Mouse (Mus musculus): ENCODE data around the gene Rere. TPM values are rescaled to one million over a fixed set of nuclear protein-coding genes. Genes with fewer than 3 reads are reported as not detected.
"Not testable (repeated sequence)": the region's sequence is repeated elsewhere in the genome, so short reads cannot be mapped to it uniquely, and the experiment has no call there.

The Rere gene
- total RNA-seq, 2 experiments from 2014 or later = 89.9 to 102 TPM

DNA sequence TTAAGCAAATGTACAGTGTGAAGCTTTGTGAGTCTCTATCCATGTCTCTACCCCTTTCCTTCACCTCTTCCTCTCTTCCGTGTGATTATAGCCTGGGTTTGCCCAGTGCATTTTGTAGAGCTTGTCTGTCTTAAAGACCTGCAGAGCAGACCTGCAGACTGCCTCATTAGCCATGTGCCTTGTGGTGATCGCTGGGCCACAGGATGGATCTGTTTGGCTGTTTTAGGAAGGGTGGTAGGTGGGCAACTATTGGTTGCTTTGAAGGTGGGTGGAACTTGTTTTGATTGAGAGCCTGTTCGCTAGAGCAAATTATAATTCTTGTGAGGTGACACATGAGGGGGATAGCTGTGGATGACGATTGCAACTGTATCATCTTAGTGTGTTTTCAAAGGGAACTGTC lies 207.3 kb downstream of the Rere start:
- DNase-seq (ENCODE audit: low spot score in 2 of 2) = peak in 1 of 2 experiments; percentile 29

GRCm38 (mm10) chr4:150490050-150490449 lies 208.6 kb downstream of the Rere start:
- no peak for DNase-seq (ENCODE audit: low spot score in 2 of 2)

DNA sequence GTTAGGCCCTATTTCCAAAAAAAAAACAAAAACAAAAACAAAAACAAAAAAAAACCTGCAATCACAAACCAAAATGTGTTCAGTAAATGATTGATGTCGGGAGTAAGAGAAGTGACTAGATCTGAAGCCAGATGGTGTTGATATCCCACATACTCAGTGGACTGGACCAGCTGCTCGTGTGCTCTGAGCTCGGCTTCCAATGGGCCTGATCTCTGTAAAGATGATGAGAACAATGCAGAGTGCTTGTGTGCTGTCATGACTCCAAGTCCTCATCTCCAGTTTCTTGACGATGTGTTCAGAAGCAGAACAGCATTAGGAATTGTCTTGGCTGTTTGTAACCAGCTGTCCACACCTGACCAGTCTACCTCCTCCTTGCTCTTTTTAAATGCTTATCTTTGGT lies 210.3 kb downstream of the Rere start:
- DNase-seq (ENCODE audit: low spot score in 2 of 2) = no peak

DNA sequence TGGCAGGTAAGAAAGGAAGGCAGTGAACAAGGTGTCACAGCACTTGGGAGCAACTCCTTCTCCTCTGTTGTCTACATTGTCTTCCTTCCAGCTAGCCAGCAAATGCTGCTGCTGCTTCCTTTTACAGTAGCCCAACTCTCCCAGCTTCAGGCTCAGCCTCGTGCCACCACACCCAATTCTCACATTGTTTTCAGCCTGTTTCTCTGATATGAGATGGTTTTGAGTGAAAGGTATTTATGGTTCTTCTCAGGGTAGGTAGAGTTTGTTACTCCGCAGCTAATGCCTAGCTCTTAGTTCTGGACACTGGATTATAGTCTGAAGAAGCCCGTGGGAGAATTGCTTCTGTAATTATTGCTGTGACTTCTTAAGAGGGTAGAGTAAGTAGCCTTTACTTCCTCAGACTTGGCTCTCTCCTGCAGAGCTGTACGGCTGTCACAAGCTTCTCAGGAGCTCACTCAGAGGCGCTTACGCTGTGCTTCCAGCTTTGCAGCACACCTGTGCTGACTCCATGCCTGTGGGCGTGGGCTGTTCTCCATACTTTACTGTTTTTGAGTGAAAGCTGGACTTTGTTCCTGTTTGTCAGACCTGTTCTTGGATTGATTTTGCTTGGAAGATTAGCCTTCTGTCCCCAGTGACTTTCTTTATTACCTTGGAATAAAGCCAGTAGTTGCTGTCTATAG lies 212.0 kb downstream of the Rere start:
- no peak for DNase-seq (ENCODE audit: low spot score in 2 of 2)

- DNase-seq (ENCODE audit: low spot score in 2 of 2) = not testable (repeated sequence)
Observed at GRCm38 (mm10) chr4:150493938-150494330, 212.5 kb downstream of the Rere start.

DNA sequence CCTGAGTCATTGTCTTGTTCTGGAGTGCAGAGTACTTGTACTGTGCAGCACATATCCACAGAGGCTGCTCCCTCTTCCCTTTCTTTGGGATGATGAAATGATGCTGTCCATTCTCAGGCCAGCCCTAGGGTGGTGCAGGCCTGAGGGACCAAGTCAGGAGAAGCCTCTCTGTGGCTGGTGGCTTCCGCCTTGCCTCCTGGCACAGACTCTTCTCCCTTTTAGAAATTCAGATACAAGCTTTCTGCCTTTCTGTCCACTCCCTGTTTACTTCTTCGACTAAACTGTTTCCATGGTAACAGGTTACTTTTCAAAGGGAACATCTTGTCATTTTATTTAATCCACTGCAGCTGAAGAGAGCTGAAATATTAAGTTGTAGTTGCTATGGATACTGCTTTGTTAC lies 214.1 kb downstream of the Rere start:
- DNase-seq (ENCODE audit: low spot score in 2 of 2) = no peak

GRCm38 (mm10) chr4:150504304-150505021 lies 223.0 kb downstream of the Rere start:
- DNase-seq (ENCODE audit: low spot score in 2 of 2) = no peak

DNA sequence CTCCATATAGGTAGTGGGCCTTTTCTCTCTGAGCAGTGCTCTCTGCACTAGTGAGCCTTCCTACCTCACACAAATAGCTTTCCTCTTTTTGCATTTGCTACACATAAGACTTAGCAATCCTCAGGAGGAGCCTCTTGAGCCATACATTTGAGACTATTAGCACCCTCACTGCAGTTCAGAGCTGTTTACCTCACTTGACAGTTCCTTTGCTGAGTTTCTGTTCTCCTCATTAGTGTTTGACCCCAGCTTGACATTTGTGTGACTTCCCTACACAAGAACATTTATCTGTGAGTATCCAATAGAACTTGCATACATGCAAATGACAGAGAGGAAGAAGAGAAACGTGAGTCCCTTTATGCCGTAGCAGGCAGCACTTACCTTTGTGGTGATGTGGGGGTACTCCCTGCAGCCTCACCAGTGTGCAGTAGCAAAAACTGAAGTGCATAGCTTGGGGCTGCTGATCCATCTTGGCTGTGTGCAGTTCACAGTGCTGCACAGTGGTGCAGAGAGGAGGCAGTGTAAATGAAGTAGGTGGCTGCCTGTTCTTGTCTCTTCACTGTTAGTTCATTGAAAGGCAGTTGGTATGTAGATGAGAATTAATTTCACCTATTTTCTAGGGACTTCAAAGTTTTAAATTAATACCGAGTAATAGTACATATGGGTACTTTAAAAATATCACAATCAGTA lies 227.7 kb downstream of the Rere start:
- no peak for DNase-seq (ENCODE audit: low spot score in 2 of 2)

DNA sequence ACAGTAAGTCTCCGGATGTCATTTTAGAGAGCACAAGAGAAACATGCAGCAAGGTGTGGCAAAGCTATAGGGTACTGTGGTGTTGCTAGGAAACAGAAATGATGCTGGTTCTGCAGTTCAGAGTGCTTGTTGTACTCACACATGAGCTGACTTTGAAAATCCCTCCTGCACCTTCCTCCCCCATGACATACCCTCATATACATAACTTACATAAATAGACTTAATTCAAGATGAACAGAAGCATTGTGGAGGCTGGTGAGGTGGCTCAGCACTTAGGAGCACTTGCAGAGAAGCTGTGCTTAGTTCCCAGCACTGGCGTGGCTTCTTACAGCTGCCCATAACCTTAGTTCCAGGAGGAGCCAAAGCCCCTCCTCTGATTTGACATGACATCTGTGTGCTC lies 228.6 kb downstream of the Rere start:
- no peak for DNase-seq (ENCODE audit: low spot score in 2 of 2)

DNA sequence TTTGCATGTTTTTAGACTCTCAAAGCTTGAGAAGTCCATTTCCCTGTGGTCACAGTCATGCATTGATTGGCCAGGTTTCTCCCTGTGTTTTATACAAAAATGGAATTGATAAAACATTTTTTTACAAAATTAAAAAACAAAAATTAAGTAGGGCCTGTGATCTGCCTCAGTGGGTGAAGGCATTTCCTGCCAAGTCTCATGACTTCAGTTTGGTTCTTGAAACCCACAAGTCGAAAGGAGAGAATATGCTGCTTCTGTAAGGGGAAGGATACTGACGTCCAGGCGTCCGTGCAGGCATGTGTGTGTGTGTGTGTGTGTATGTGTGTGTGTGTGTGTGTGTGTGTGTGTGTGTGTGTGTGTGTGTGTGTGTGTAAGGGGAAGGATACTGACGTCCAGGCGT lies 231.9 kb downstream of the Rere start:
- DNase-seq (ENCODE audit: low spot score in 2 of 2) = not testable (repeated sequence)

DNA sequence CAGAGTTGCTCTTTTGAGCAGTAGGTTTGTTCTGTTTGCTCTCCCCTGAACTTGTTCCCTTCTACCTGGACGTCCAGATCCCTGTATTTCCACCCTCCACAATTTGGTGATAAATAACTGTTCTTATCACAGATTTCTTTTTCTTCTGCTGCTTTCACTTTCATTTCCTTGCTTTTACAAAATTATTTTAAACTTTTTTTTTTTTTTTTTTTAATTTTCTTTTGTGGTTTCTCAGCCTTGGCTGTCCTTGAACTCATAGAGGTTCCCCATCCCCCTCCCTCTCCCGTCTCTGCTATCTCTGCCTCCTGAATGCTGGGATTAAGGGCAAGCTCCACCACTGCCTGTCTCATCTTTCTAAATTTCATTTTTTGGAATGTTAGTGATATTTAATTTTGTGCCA lies 234.8 kb downstream of the Rere start:
- DNase-seq (ENCODE audit: low spot score in 2 of 2) = no peak

DNA sequence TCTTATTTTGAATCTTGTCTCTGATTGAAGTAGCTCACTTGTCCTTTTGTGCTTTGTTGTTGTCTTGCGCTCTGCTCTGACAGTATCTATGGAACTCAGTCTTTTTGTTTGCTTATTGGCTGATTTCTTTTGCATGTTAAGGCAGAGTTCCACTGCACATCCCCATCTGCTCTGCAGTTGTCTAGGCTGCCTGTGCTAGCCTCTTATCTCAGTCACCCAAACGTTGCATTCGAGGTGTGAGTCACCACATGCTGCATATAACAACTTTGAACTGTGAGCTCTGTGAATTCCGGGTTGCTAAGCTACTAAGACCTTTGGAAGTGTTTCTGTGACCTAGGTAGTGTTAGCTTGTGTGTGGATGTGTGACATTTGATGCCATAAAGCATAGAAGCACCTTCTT lies 235.9 kb downstream of the Rere start:
- no peak for DNase-seq (ENCODE audit: low spot score in 2 of 2)

- no peak for DNase-seq (ENCODE audit: low spot score in 2 of 2)
Observed at GRCm38 (mm10) chr4:150518826-150519225, 237.4 kb downstream of the Rere start.

GRCm38 (mm10) chr4:150520069-150520468 lies 238.6 kb downstream of the Rere start:
- no peak for DNase-seq (ENCODE audit: low spot score in 2 of 2)

GRCm38 (mm10) chr4:150522425-150522824 lies 241.0 kb downstream of the Rere start:
- no peak for DNase-seq (ENCODE audit: low spot score in 2 of 2)

GRCm38 (mm10) chr4:150523351-150523750 lies 241.9 kb downstream of the Rere start:
- DNase-seq (ENCODE audit: low spot score in 2 of 2) = no peak

DNA sequence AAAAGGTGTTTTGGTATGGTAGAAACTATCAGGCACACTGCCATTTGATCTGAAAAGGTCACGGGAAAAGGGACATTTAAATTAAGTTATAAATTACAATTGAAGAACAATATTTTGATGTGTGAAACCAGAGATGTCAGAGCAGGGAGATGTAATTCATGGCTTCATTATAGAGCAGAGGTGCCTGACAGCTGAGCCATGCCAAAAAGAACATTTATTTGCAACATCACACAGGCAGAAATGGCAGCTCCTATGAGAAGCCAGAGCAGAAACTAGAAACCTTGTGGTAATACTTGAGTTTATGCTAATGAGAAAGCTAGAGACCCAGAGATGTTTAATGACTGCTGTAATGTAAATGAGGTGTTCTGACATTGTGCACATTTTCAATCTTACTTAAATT lies 244.8 kb downstream of the Rere start:
- no peak for DNase-seq (ENCODE audit: low spot score in 2 of 2)

- DNase-seq (ENCODE audit: low spot score in 2 of 2) = no peak
Observed at GRCm38 (mm10) chr4:150528426-150528825, 247.0 kb downstream of the Rere start.

- DNase-seq (ENCODE audit: low spot score in 2 of 2) = no peak
Observed at GRCm38 (mm10) chr4:150528846-150529245, 247.4 kb downstream of the Rere start.

- DNase-seq (ENCODE audit: low spot score in 2 of 2) = no peak
Observed at GRCm38 (mm10) chr4:150531869-150532268, 250.4 kb downstream of the Rere start.

GRCm38 (mm10) chr4:150536821-150537510 lies 255.5 kb downstream of the Rere start:
- DNase-seq (ENCODE audit: low spot score in 2 of 2) = no peak

GRCm38 (mm10) chr4:150539846-150540245 lies 258.4 kb downstream of the Rere start:
- DNase-seq (ENCODE audit: low spot score in 2 of 2) = no peak

All from left cerebral cortex, adult 18-20 months (tissue).